Mouse (Mus musculus) thymus, adult 2 months (tissue): ENCODE results near the gene Hdac9.

Experiments used
- CTCF ChIP-seq: fragments of 200-500 bp; IDR thresholded peaks from 2 replicates; pipeline ENCODE4 v1.5.1; 2012; ENCODE audit warnings: mild to moderate bottlenecking, control low read depth, low read length, moderate library complexity, borderline replicate concordance; ENCODE audit not compliant: control insufficient read depth, poor library complexity, insufficient read depth; ENCODE audit errors: extremely low read depth
- POLR2A ChIP-seq: fragments of 200-500 bp; IDR thresholded peaks from 2 replicates; pipeline ENCODE4 v1.6.1; 2012; ENCODE audit warnings: mild to moderate bottlenecking, low read length, control low read depth, moderate library complexity; ENCODE audit not compliant: control insufficient read depth, poor library complexity, insufficient read depth; ENCODE audit errors: extremely low read depth

GRCm38 (mm10) chr12:34156301-34156700, 760.6 kb downstream of the Hdac9 start:
- TF ChIP-seq CTCF (no peak), POLR2A (no peak)
